Mouse (Mus musculus) lung, adult 2 months (tissue): Measurements from ENCODE around the gene Gars.

Experiments used
- CTCF ChIP-seq: fragments of 200-500 bp; IDR thresholded peaks from 2 replicates; pipeline ENCODE4 v1.5.1; 2011; ENCODE audit warnings: mild to moderate bottlenecking, low read length, control low read depth; ENCODE audit not compliant: insufficient read depth
- POLR2A ChIP-seq: fragments of 200-500 bp; IDR thresholded peaks from 2 replicates; pipeline ENCODE4 v1.6.1; 2011; ENCODE audit warnings: low read depth, mild to moderate bottlenecking, control low read depth, low read length, borderline replicate concordance; ENCODE audit errors: extremely low read depth

DNA sequence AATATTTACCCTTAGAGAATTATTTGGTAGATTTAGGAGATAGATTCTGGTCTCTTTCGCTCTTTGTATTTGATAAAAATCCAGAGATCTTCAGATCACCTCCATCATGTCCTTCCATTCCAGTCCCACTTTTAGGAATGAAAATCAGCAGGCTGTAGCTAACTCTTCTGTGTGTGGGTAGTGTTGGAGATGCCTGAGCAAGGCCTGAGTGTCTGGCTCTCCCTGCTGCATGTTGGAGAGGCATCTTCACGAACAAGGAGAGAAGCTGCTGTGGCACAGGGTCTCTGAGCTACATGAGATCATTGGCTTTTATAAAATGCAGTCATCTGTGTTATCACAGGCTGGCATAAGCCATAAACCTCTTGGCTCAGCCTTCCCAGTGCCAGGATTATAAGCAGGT lies 28.1 kb downstream of the Gars start:
- TF ChIP-seq CTCF = no peak
- TF ChIP-seq POLR2A = no peak
